Mouse (Mus musculus) neural tube, embryonic 11.5 days (tissue): ENCODE results near the gene Gcdh. TPM values are rescaled to one million over a fixed set of nuclear protein-coding genes. Genes with fewer than 3 reads are reported as not detected.

Experiments used
- ATAC-seq: fragments of 200-750 bp; cut with Nextera tagmentation; 2 replicates; pipeline ENCODE4 v1.8.0; 2017; ENCODE audit warnings: moderate number of reproducible peaks, mild to moderate bottlenecking, moderate TSS enrichment, moderate library complexity; ENCODE audit not compliant: insufficient read depth, low FRiP score, low TSS enrichment
- DNase-seq: peaks from one replicate; pipeline ENCODE4 v3.0.0-alpha.2; 2015; ENCODE audit warnings: low spot score
- H3K27ac ChIP-seq: fragments of 300-500 bp; sonication (generic); 2 replicates; pipeline ENCODE4 v1.5.1; 2014; ENCODE audit warnings: low read depth, mild to moderate bottlenecking, low read length
- H3K27me3 ChIP-seq: fragments of 300-500 bp; sonication (generic); 2 replicates; pipeline ENCODE4 v1.6.1; 2014; ENCODE audit warnings: mild to moderate bottlenecking, low read length, mixed read lengths; ENCODE audit not compliant: control insufficient read depth, insufficient read depth
- H3K36me3 ChIP-seq: fragments of 300-500 bp; sonication (generic); 2 replicates; pipeline ENCODE4 v1.6.1; 2014; ENCODE audit warnings: mild to moderate bottlenecking, low read length, moderate library complexity, mixed read lengths; ENCODE audit not compliant: control insufficient read depth, insufficient read depth
- H3K4me1 ChIP-seq: fragments of 300-500 bp; sonication (generic); 2 replicates; pipeline ENCODE4 v1.6.1; 2014; ENCODE audit warnings: low read length, mixed read lengths; ENCODE audit not compliant: control insufficient read depth, insufficient read depth
- H3K4me2 ChIP-seq: fragments of 300-500 bp; sonication (generic); 2 replicates; pipeline ENCODE4 v1.6.1; 2014; ENCODE audit warnings: low read depth, mild to moderate bottlenecking, moderate library complexity
- H3K4me3 ChIP-seq: fragments of 300-500 bp; sonication (generic); 2 replicates; pipeline ENCODE4 v1.5.1; 2014; ENCODE audit warnings: low read depth, low read length
- H3K9ac ChIP-seq: fragments of 300-500 bp; sonication (generic); 2 replicates; pipeline ENCODE4 v1.6.1; 2014; ENCODE audit warnings: mild to moderate bottlenecking, low read length
- H3K9me3 ChIP-seq: fragments of 300-500 bp; sonication (generic); 2 replicates; pipeline ENCODE4 v1.6.1; 2016; ENCODE audit warnings: low read length; ENCODE audit not compliant: control insufficient read depth
- WGBS: fragments of 180-500 bp; shearing (Covaris S2); extraction: QIAGEN DNeasy Blood & Tissue Kit; methylation state at CpG from one replicate; pipeline ENCODE4 v1.1.7; 2014; 5-methylcytosine and 5-hydroxymethylcytosine counted together
- polyA plus RNA-seq: library from polyadenylated mRNA; unstranded; fragments of >200 nt; fragmentation: Nextera tagmentation; extraction: Ambion mirVana; gene quantifications from 2 replicates; pipeline ENCODE4 v1.2.1, GENCODE M21; 2014

Gene Gcdh
- polyA plus RNA-seq, 1 experiment from 2014 or later: 33.7 TPM

DNA sequence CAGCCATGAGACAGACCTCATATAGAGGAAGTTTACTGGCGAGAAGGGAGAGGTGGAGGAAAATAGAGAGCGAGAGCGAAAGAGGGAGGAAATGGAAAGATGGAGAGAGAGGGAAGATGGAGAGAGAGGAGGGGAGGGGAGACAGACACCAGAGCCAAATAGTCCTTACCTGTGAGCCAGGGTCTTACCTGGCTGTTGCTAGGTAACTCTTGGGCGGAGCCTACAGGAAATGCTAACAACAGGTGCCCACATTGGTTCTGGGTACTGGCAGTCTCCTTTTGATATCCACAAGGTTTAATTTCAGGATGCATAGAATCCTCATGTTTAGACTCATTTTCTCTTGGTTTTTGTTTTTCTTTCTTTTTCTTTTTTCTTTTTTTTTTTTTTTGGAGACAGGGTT lies 20.7 kb downstream of the Gcdh start:
- Histone ChIP-seq H3K9ac (no peak overlapping the region; the same call in 1 of the 2 replicates), H3K27me3 (peaks cover 3% of the 10 kb centered on the region; the same call in 1 of the 2 replicates), H3K9me3 (no peaks in the 10 kb centered on the region), H3K4me2 (peak overlapping the region; percentile 72), H3K4me1 (peaks cover 8% of the 10 kb centered on the region), H3K36me3 (peaks cover 5% of the 10 kb centered on the region), H3K4me3 (no peak overlapping the region), H3K27ac (no peak overlapping the region)
- no peak for DNase-seq
- ATAC-seq: no peak
- WGBS: 69% methylated on average over 4 of the region's 4 CpGs

DNA sequence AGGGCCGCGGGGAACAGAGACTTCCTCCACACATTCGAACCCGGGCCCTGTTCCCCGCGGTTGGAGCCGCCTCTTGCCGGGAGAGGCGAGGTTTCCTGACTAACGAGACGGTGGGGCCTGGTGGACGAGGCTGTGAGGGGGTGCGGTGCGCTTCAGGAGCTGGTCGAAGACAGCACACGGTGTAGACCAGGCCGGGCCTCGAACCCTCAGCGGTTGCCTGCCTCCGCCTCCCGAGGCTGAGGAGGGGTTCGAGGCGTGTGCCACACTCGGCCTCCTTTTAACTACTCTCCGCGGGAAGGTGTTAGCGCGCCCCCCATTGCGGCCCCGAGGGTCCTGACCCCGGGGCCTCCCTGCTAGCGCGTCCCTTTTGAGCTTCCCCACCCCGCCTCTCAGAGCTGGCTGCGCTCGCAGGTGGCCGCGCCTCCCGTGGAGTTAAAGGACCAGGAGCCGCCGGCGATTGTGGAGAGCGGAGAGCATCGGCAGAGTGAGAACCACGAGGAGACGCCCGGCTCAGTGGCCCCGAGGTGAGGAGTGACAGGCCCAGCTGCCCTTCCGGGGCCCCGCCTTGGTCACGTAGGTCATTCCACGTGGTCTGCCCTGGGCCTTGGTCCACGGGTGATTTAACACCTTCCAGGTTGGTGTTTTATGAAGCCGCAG lies 21.3 kb downstream of the Gcdh start:
- 3% methylated on average over 54 of the region's 54 CpGs for WGBS
- H3K36me3 ChIP-seq: peaks cover 7% of the 10 kb centered on the region
- peak; percentile 65; the same call in 1 of the 2 replicates for ATAC-seq

DNA sequence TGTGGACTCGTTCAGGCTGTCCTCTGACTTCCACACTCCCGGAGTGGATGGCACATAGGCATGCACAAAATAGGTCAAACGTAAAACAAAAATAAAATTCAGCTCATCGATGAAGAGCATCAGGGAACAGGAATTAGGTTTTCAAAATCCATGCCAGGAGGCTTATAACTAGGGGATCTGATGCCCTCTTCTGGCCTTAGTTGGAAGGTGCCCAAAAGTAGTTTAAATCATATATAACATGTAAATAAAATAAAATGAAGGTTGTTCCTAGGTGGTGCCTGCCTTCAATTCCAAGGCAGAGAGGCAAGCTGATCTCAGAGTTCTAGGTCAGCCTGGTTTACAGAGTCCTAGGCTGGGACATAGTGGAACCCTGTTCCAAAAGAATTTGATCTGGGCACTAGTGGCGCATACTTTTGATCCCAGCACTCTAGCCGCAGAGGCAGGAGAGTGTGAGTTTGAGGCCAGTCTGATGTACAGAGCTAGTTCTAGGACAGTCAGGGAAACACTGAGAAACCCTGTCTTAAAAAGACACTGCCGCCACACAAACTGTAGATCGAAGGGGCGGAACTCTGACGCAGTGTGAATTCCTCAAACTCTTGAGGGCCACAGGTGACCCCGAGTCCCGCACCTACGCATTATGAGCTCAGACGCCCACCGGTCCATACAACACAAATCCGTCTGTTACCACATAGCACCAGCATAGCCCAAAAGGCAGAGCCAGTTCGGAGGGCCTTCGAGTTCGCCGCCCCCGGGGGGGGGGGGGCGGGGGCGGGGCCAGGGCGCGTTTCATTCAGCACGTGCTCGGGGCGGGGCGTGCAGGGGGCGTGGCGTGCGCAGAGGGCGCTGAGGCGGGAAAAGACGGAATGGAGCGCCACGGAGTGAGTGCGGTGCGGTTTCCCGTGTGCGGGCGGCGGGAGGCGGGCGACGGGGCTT lies 22.1 kb downstream of the Gcdh start, which contains the start of gene Syce2:
TSS of gene Syce2 (plus strand) at position 736 of the 933 bp plus-strand sequence.
- Histone ChIP-seq H3K27me3 (peaks cover 3% of the 10 kb centered on the region; the same call in 1 of the 2 replicates), H3K27ac (no peak within 1 kb of the TSS), H3K4me2 (peak within 1 kb of the TSS; percentile 72), H3K9ac (peak within 1 kb of the TSS; percentile 52), H3K9me3 (no peaks in the 10 kb centered on the region), H3K4me1 (peaks cover 8% of the 10 kb centered on the region), H3K36me3 (peaks cover 12% of the 10 kb centered on the region), H3K4me3 (peak within 1 kb of the TSS; percentile 37)
- DNase-seq (peak; percentile 78), ATAC-seq (peak; percentile 58; the same call in 1 of the 2 replicates)
- 17% methylated on average over 44 of the region's 46 CpGs for WGBS

More for the DNA sequence above, 21.3 kb downstream of the Gcdh start:
- Histone ChIP-seq H3K27me3 (peaks cover 3% of the 10 kb centered on the region; the same call in 1 of the 2 replicates), H3K4me3 (peak overlapping the region; percentile 37), H3K9me3 (no peaks in the 10 kb centered on the region), H3K4me2 (peak overlapping the region; percentile 72), H3K27ac (no peak overlapping the region), H3K9ac (peak overlapping the region; percentile 52), H3K4me1 (peaks cover 8% of the 10 kb centered on the region)
- DNase-seq: peak; percentile 53

DNA sequence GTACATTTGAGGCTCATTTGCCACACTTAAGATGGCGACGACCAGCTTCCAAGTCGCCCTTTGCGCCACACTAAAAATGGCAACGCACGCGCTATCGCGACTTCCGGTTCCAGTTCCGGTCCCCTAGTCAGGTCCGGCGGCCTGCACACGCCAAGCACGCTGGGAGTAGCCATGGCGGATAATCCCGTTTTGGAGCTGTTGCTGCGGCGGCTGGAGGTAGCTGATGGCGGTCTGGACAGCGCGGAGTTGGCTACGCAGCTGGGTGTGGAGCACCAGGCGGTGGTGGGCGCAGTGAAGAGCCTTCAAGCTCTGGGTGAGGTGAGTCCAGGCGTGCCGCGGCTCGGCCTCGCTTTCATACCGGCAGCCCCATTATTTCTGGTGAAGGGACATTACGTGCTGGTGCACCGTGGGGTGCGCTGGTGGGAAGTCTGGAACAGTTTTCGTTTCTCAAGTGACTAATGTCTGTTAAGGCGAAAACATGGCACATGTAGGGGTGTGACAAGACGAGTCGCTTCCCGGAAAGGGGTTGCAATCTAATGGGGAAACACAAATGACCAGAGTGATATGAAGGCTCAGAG lies 36.8 kb downstream of the Gcdh start, which contains the start of gene Farsa:
TSS of gene Farsa (plus strand) at position 126 of the 578 bp plus-strand sequence.
- Histone ChIP-seq H3K4me1 (peaks cover 12% of the 10 kb centered on the region), H3K9ac (peak within 1 kb of the TSS; percentile 74), H3K36me3 (peaks cover 7% of the 10 kb centered on the region; the same call in 1 of the 2 replicates), H3K4me3 (peak within 1 kb of the TSS; percentile 85), H3K4me2 (peak within 1 kb of the TSS; percentile 86), H3K9me3 (no peaks in the 10 kb centered on the region), H3K27me3 (no peaks in the 10 kb centered on the region), H3K27ac (no peak within 1 kb of the TSS)
- ATAC-seq (peak; percentile 84), DNase-seq (peak; percentile 92)
- under 1% methylated on average over 39 of the region's 39 CpGs for WGBS

DNA sequence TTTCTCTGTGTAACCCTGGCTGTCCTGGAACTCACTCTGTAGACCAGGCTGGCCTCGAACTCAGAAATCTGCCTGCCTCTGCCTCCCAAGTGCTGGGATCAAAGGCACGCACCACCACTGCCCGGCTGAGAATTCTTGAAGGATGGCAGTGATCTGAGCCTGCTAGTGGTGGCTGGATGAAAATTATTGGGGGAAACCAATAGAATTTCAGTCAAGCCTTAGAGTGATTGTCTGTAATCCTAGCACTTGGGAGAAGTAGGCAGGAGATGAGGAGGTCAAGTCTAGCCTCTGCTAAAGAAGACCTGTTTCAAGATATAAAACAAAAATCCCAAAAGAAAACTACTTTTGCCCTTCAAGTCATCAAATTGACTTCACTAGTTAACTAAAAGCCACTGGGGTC lies 37.3 kb downstream of the Gcdh start:
- WGBS: 95% methylated on average over 3 of the region's 3 CpGs

DNA sequence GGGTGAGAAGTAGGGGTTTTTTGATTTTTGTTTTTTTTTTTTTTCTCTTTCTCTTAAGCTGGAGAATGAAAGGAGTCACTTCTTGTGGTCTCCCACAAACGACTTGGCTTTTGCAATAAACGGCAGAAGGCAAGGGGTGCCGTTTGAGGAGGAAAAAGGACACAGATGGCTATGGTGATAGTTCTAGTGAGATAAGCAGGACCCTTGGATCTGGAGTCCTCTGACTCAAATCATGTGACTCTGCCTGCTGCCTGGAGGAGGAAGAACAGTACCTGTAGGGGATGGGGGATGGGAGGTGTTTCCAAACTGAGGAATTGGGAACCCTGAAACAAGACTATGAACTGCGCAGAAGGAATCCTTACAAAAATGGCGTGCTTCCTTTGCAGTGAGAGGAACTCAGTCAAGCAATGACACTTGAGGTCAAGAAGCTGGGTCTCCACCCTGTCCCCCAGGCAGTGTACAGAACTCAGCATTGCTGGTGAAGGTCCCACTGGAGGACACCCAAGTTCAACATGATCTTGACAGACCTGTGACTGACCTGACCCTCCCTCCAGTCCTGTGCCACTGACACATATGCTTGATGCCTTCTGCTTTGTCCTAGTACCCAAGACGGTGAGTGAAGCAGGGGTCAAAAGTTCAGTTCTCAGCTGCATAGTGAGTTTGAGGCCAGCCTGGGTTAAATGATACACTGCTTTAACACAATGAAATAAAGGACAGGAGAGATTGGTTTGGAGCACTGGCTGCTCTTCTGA lies 45.9 kb downstream of the Gcdh start:
- Histone ChIP-seq H3K4me1 (peaks cover 19% of the 10 kb centered on the region), H3K4me3 (peak overlapping the region; percentile 92), H3K9me3 (no peaks in the 10 kb centered on the region), H3K9ac (peak overlapping the region; percentile 70), H3K4me2 (peak overlapping the region; percentile 67), H3K27ac (peak overlapping the region; percentile 84), H3K27me3 (no peaks in the 10 kb centered on the region), H3K36me3 (peaks cover 18% of the 10 kb centered on the region)
- peak; percentile 18 for DNase-seq
- 39% methylated on average over 6 of the region's 6 CpGs for WGBS
- ATAC-seq: no peak

More for the DNA sequence above, 37.3 kb downstream of the Gcdh start:
- H3K27me3 ChIP-seq: no peaks in the 10 kb centered on the region
- ATAC-seq (peak; percentile 38; the same call in 1 of the 2 replicates), DNase-seq (no peak)
- H3K36me3 ChIP-seq: peaks cover 4% of the 10 kb centered on the region; the same call in 1 of the 2 replicates
- H3K4me1 ChIP-seq: peaks cover 12% of the 10 kb centered on the region
- no peak overlapping the region; the same call in 1 of the 2 replicates for H3K4me2 ChIP-seq
- no peaks in the 10 kb centered on the region for H3K9me3 ChIP-seq
- peak overlapping the region; percentile 85; the same call in 1 of the 2 replicates for H3K4me3 ChIP-seq
- H3K9ac ChIP-seq: peak overlapping the region; percentile 74
- H3K27ac ChIP-seq: no peak overlapping the region

DNA sequence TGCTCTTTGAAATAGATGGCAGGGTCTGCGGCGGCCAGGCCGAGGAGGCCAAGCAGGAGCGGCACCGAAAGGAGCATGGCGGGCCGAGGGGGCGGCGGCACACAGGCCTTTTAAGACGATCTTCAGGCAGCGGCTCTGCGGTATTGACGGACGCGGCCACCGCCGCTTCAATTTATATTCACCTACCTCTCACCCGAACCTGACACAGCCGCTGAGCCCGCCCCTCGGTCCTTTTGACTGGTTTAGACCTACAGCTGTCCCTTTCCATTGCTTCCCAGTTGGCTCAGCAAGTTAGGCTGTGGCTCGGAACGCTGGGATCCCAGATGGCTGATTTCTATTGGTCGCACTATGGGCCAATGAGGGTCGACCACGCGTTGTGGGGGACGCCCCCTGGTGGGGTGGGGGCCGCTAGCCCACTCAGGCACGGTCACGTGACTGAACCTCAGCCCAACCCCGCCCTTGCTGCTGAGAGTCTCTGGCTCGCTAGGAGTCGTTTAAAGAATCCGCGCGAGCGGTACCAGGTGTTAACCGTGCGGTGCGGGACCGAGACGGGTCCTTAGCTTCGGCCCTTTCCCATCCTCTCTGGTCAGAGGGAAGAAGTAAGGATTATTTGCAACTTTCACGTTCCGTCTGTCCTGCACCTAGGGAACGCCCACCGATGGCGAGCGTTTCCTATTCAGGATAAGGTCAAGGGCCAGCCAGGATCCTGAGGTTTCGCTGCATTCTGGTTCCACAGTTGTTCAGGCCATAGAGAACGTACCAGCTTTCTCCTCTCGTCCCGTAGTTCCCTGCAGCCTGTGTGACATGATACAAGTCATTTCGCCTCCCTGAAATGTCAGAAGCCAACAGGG lies 46.8 kb downstream of the Gcdh start, which contains the start of gene Calr:
TSS of gene Calr (minus strand) at position 213 of the 851 bp plus-strand sequence.
- H3K4me3 ChIP-seq: peak within 1 kb of the TSS; percentile 92
- peak within 1 kb of the TSS; percentile 96 for H3K9ac ChIP-seq
- peaks cover 19% of the 10 kb centered on the region for H3K4me1 ChIP-seq
- peaks cover 22% of the 10 kb centered on the region for H3K36me3 ChIP-seq
- no peaks in the 10 kb centered on the region for H3K9me3 ChIP-seq
- under 1% methylated on average over 55 of the region's 55 CpGs for WGBS
- peak within 1 kb of the TSS; percentile 85 for H3K4me2 ChIP-seq
- peak; percentile 99 for ATAC-seq
- no peaks in the 10 kb centered on the region for H3K27me3 ChIP-seq
- peak; percentile 98 for DNase-seq
- peak within 1 kb of the TSS; percentile 84 for H3K27ac ChIP-seq
